Mouse (Mus musculus) liver, embryonic 14.5 days (tissue): ENCODE data around the gene Ddx55. TPM values are rescaled to one million over a fixed set of nuclear protein-coding genes. Genes with fewer than 3 reads are reported as not detected.

ENCODE experiments used
- ATAC-seq: fragments of 200-750 bp; cut with Nextera tagmentation; 2 replicates; pipeline ENCODE4 v1.8.0; 2017; ENCODE audit warnings: moderate number of reproducible peaks, mild to moderate bottlenecking, moderate library complexity; ENCODE audit not compliant: insufficient read depth
- DNase-seq, 3 experiments: peaks; one replicate each; pipeline ENCODE4 v3.0.0-alpha.2; 2012 to 2013; ENCODE audit warnings: low read depth in 3 of 3, low spot score in 3 of 3
- H3K27ac ChIP-seq: fragments of 300-500 bp; sonication (generic); 2 replicates; pipeline ENCODE4 v1.5.1; 2014; ENCODE audit warnings: moderate library complexity, mild to moderate bottlenecking, control low read depth, inconsistent platforms
- H3K27me3 ChIP-seq: fragments of 300-500 bp; sonication (generic); 2 replicates; pipeline ENCODE4 v1.6.1; 2014; ENCODE audit warnings: mild to moderate bottlenecking, low read length, moderate library complexity; ENCODE audit not compliant: control insufficient read depth, insufficient read depth
- H3K36me3 ChIP-seq: fragments of 300-500 bp; sonication (generic); replicated peaks from 2 replicates; pipeline ENCODE4 v1.6.1; 2014; ENCODE audit warnings: low read depth; ENCODE audit not compliant: control insufficient read depth, insufficient read depth
- H3K4me1 ChIP-seq, 2 experiments: fragments of 200-500 bp in 1 of 2; fragments of 300-500 bp in 1 of 2; sonication (generic) in 1 of 2; replicated peaks; 2 replicates each; pipeline ENCODE4 v1.6.1; 2012 to 2014; ENCODE audit warnings: antibody characterized with exemption in 1 of 2, inconsistent platforms in 1 of 2, low read length in 1 of 2; ENCODE audit not compliant: control insufficient read depth in 2 of 2, insufficient read depth in 2 of 2
- H3K4me2 ChIP-seq: fragments of 300-500 bp; sonication (generic); 2 replicates; pipeline ENCODE4 v1.6.1; 2014; ENCODE audit warnings: low read depth, mild to moderate bottlenecking, control low read depth, moderate library complexity
- H3K4me3 ChIP-seq, 2 experiments: fragments of 200-500 bp in 1 of 2; fragments of 300-500 bp in 1 of 2; sonication (generic) in 1 of 2; 2 replicates each; pipeline ENCODE4 v1.5.1; 2012 to 2014; ENCODE audit warnings: low read depth in 2 of 2, low read length in 2 of 2, mild to moderate bottlenecking in 2 of 2, control low read depth in 1 of 2, inconsistent platforms in 1 of 2, moderate library complexity in 1 of 2; ENCODE audit not compliant: insufficient read depth in 1 of 2
- H3K9ac ChIP-seq: fragments of 300-500 bp; sonication (generic); replicated peaks from 2 replicates; pipeline ENCODE4 v1.6.1; 2014; ENCODE audit warnings: mild to moderate bottlenecking, control low read depth, moderate library complexity
- H3K9me3 ChIP-seq: fragments of 300-500 bp; sonication (generic); 2 replicates; pipeline ENCODE4 v1.6.1; 2016; ENCODE audit warnings: low read length, mixed read lengths; ENCODE audit not compliant: control insufficient read depth
- CTCF ChIP-seq: IDR thresholded peaks from 2 replicates; pipeline ENCODE4 v1.5.1; 2016; ENCODE audit warnings: antibody characterized with exemption, low read depth, control low read depth
- EP300 ChIP-seq: IDR thresholded peaks from 2 replicates; pipeline ENCODE4 v1.6.1; 2016; ENCODE audit warnings: antibody characterized with exemption, low read depth
- WGBS: fragments of 180-500 bp; shearing (Covaris S2); extraction: QIAGEN DNeasy Blood & Tissue Kit; methylation state at CpG from one replicate; pipeline ENCODE4 v1.1.7; 2014; ENCODE audit not compliant: insufficient replicate concordance; 5-methylcytosine and 5-hydroxymethylcytosine counted together
- polyA plus RNA-seq, 2 experiments: library from polyadenylated mRNA; depleted of rRNA in 1 of 2; stranded (reverse) in 1 of 2; unstranded in 1 of 2; fragments of >200 nt; fragmentation: Nextera tagmentation in 1 of 2; extraction: Ambion mirVana in 1 of 2; gene quantifications; 2 replicates each; pipeline versions ENCODE4 v1.2.1 to v1.2.3; 2012 to 2014

Ddx55 gene
- polyA plus RNA-seq, 2 experiments: 4.7 to 7.1 TPM

GRCm38 (mm10) chr5:124536776-124537175 is 15.9 kb upstream of the Ddx55 start:
- no peak overlapping the region for H3K9ac ChIP-seq
- no peaks in the 10 kb centered on the region for H3K36me3 ChIP-seq
- no peaks in the 10 kb centered on the region for H3K9me3 ChIP-seq
- WGBS: 6% methylated on average over 17 of the region's 17 CpGs
- TF ChIP-seq EP300 (no peak), CTCF (no peak)
- no peak overlapping the region for H3K27ac ChIP-seq
- peaks cover 4% of the 10 kb centered on the region for H3K27me3 ChIP-seq
- DNase-seq: no peak
- ATAC-seq: no peak
- H3K4me1 ChIP-seq: peaks cover 12 to 13% of the 10 kb centered on the region in 2 experiments
- H3K4me3 ChIP-seq: 0 out of 4 replicates have a peak overlapping the region, but pooled peaks of 1 of the 2 experiments have one; percentile 5
- peak overlapping the region; percentile 40 for H3K4me2 ChIP-seq

GRCm38 (mm10) chr5:124538813-124539792 is 13.6 kb upstream of the Ddx55 start:
- Histone ChIP-seq H3K27ac (no peak overlapping the region), H3K36me3 (peaks cover 13% of the 10 kb centered on the region), H3K4me3 (no peak overlapping the region), H3K4me2 (no peak overlapping the region), H3K9ac (no peak overlapping the region), H3K9me3 (no peaks in the 10 kb centered on the region), H3K4me1 (peaks cover 14 to 20% of the 10 kb centered on the region in 2 experiments), H3K27me3 (no peaks in the 10 kb centered on the region)
- no peak for TF ChIP-seq EP300
- TF ChIP-seq CTCF: peak; percentile 62
- ATAC-seq (no peak), DNase-seq (peak in 2 of 3 experiments; percentile 49 to 53)
- WGBS: 70% methylated on average over 15 of the region's 16 CpGs

- Histone ChIP-seq H3K27me3 (no peaks in the 10 kb centered on the region), H3K4me2 (peak overlapping the region; percentile 60), H3K9me3 (no peaks in the 10 kb centered on the region), H3K36me3 (peaks cover 21% of the 10 kb centered on the region), H3K9ac (peak overlapping the region; percentile 34), H3K27ac (no peak overlapping the region), H3K4me1 (peaks cover 12 to 15% of the 10 kb centered on the region in 2 experiments), H3K4me3 (peak overlapping the region; percentile 71 to 98; a peak in 3 of 4 replicates)
- ATAC-seq (no peak), DNase-seq (no peak)
- WGBS: 67% methylated on average over 4 of the region's 4 CpGs
- TF ChIP-seq EP300 (no peak), CTCF (no peak)
These were observed 12.8 kb upstream of the Ddx55 start for GRCm38 (mm10) chr5:124539905-124540304.

GRCm38 (mm10) chr5:124540383-124540786 is 12.3 kb upstream of the Ddx55 start, which contains the start of gene Tmed2:
TSS of gene Tmed2 (plus strand) at chr5:124540695.
- H3K9ac ChIP-seq: peak within 1 kb of the TSS; percentile 96
- peak; percentile 94 for ATAC-seq
- peaks cover 26% of the 10 kb centered on the region for H3K36me3 ChIP-seq
- H3K27ac ChIP-seq: peak within 1 kb of the TSS; percentile 62
- WGBS: under 1% methylated on average over 35 of the region's 35 CpGs
- no peaks in the 10 kb centered on the region for H3K9me3 ChIP-seq
- peak within 1 kb of the TSS; percentile 88 for H3K4me2 ChIP-seq
- TF ChIP-seq EP300: peak; percentile 59
- TF ChIP-seq CTCF: peak; percentile 61
- H3K27me3 ChIP-seq: no peaks in the 10 kb centered on the region
- peak within 1 kb of the TSS; percentile 98 to 99 for H3K4me3 ChIP-seq
- peaks cover 9 to 11% of the 10 kb centered on the region in 2 experiments for H3K4me1 ChIP-seq
- peak; percentile 90 for DNase-seq
